Mouse (Mus musculus): ENCODE measurements around the gene Pcp2. TPM values are rescaled to one million over a fixed set of nuclear protein-coding genes. Genes with fewer than 3 reads are reported as not detected.
"Not testable (repeated sequence)": the region's sequence is repeated elsewhere in the genome, so short reads cannot be mapped to it uniquely, and the experiment has no call there.

Pcp2 gene
- total RNA-seq, 2 experiments from 2014 or later = 0.88 to 3.6 TPM

GRCm38 (mm10) chr8:3606593-3606992 lies 18.8 kb downstream of the Pcp2 start:
- DNase-seq (ENCODE audit: low spot score in 2 of 2) = no peak
- H3K4me3 ChIP-seq = no peak overlapping the region
- TF ChIP-seq CTCF (conservative IDR thresholded peaks at IDR 0.05) = no peak
- no peak overlapping the region for H3K27ac ChIP-seq

GRCm38 (mm10) chr8:3603439-3603838 lies 21.9 kb downstream of the Pcp2 start:
- DNase-seq (ENCODE audit: low spot score in 2 of 2) = no peak
- Histone ChIP-seq H3K27ac (no peak overlapping the region), H3K4me3 (no peak overlapping the region)
- TF ChIP-seq CTCF (conservative IDR thresholded peaks at IDR 0.05) = no peak

- no peak overlapping the region for H3K4me3 ChIP-seq
- no peak for DNase-seq (ENCODE audit: low spot score in 2 of 2)
- H3K27ac ChIP-seq = no peak overlapping the region
- no peak for TF ChIP-seq CTCF (conservative IDR thresholded peaks at IDR 0.05)
Measured at GRCm38 (mm10) chr8:3600401-3600800, 24.9 kb downstream of the Pcp2 start.

GRCm38 (mm10) chr8:3599219-3599618 lies 26.1 kb downstream of the Pcp2 start:
- TF ChIP-seq CTCF (conservative IDR thresholded peaks at IDR 0.05) = no peak
- H3K27ac ChIP-seq = no peak overlapping the region
- DNase-seq (ENCODE audit: low spot score in 2 of 2) = no peak

GRCm38 (mm10) chr8:3598054-3598453 lies 27.3 kb downstream of the Pcp2 start:
- Histone ChIP-seq H3K4me3 (no peak overlapping the region), H3K27ac (no peak overlapping the region)
- no peak for TF ChIP-seq CTCF (conservative IDR thresholded peaks at IDR 0.05)
- no peak for DNase-seq (ENCODE audit: low spot score in 2 of 2)

More at GRCm38 (mm10) chr8:3599219-3599618, 26.1 kb downstream of the Pcp2 start:
- H3K4me3 ChIP-seq = no peak overlapping the region

- DNase-seq (ENCODE audit: low spot score in 2 of 2) = no peak
- no peak for TF ChIP-seq CTCF (conservative IDR thresholded peaks at IDR 0.05)
- Histone ChIP-seq H3K4me3 (no peak overlapping the region), H3K27ac (no peak overlapping the region)
Measured at GRCm38 (mm10) chr8:3594466-3594865, 30.9 kb downstream of the Pcp2 start.

- TF ChIP-seq CTCF (conservative IDR thresholded peaks at IDR 0.05) = no peak
- no peak overlapping the region for H3K4me3 ChIP-seq
- no peak for DNase-seq (ENCODE audit: low spot score in 2 of 2)
- no peak overlapping the region for H3K27ac ChIP-seq
Measured at GRCm38 (mm10) chr8:3593470-3593869, 31.9 kb downstream of the Pcp2 start.

GRCm38 (mm10) chr8:3588258-3588633 lies 37.1 kb downstream of the Pcp2 start:
- no peak for DNase-seq (ENCODE audit: low spot score in 2 of 2)
- Histone ChIP-seq H3K27ac (peak overlapping the region; percentile 83), H3K4me3 (peak overlapping the region; percentile 77)
- TF ChIP-seq CTCF (conservative IDR thresholded peaks at IDR 0.05) = no peak

- peak; percentile 52 to 72 for DNase-seq (ENCODE audit: low spot score in 2 of 2)
- Histone ChIP-seq H3K4me3 (peak overlapping the region; percentile 77), H3K27ac (peak overlapping the region; percentile 83)
- no peak for TF ChIP-seq CTCF (conservative IDR thresholded peaks at IDR 0.05)
Measured at GRCm38 (mm10) chr8:3587391-3588257, 37.7 kb downstream of the Pcp2 start.

- no peak for DNase-seq (ENCODE audit: low spot score in 2 of 2)
- TF ChIP-seq CTCF (conservative IDR thresholded peaks at IDR 0.05) = no peak
- peak within 1 kb of the TSS; percentile 77 for H3K4me3 ChIP-seq
- peak within 1 kb of the TSS; percentile 83 for H3K27ac ChIP-seq
Measured at GRCm38 (mm10) chr8:3586993-3587390, 38.4 kb downstream of the Pcp2 start, which contains the start of gene Camsap3. TSS of gene Camsap3 (plus strand) at chr8:3587293.

GRCm38 (mm10) chr8:3586452-3586851 lies 38.9 kb downstream of the Pcp2 start:
- DNase-seq (ENCODE audit: low spot score in 2 of 2) = no peak
- no peak overlapping the region for H3K27ac ChIP-seq
- no peak overlapping the region for H3K4me3 ChIP-seq
- no peak for TF ChIP-seq CTCF (conservative IDR thresholded peaks at IDR 0.05)

GRCm38 (mm10) chr8:3581961-3582360 lies 43.4 kb downstream of the Pcp2 start:
- not testable (repeated sequence) for H3K27ac ChIP-seq; DNase-seq (ENCODE audit: low spot score in 2 of 2); H3K4me3 ChIP-seq

GRCm38 (mm10) chr8:3579390-3580364 lies 45.7 kb downstream of the Pcp2 start:
- TF ChIP-seq CTCF (conservative IDR thresholded peaks at IDR 0.05) = no peak
- Histone ChIP-seq H3K27ac (no peak overlapping the region), H3K4me3 (no peak overlapping the region)
- DNase-seq (ENCODE audit: low spot score in 2 of 2) = no peak

Data from layer of hippocampus, adult 2 months (tissue).